Mouse (Mus musculus): Measurements from ENCODE around the gene Ccl17. TPM values are rescaled to one million over a fixed set of nuclear protein-coding genes. Genes with fewer than 3 reads are reported as not detected.
A peak's percentile ranks its signal among the peaks of the same experiment; 100 is the strongest.

The Ccl17 gene
- polyA plus RNA-seq, 1 experiment from 2014 or later, result 5.7 TPM

- no peak overlapping the region for H3K4me2 ChIP-seq (replicated peaks; ENCODE audit: low read depth, low read length)
- no peak overlapping the region for H3K9ac ChIP-seq (replicated peaks; ENCODE audit: low read depth)
- H3K4me1 ChIP-seq (ENCODE audit: insufficient read depth, low read depth, low read length), result no peaks in the 10 kb centered on the region
- DNase-seq (ENCODE audit: low spot score) (no peak), ATAC-seq (no peak)
- WGBS, result 76% methylated on average over 6 of the region's 6 CpGs
- no peaks in the 10 kb centered on the region for H3K9me3 ChIP-seq (ENCODE audit: low read length)
- no peak overlapping the region for H3K27ac ChIP-seq (ENCODE audit: low read length)
- H3K27me3 ChIP-seq (replicated peaks; ENCODE audit: insufficient read depth, low read length), result no peaks in the 10 kb centered on the region
- H3K4me3 ChIP-seq (ENCODE audit: low read depth, low read length), result no peak overlapping the region
- TF ChIP-seq EP300 (IDR thresholded peaks at IDR 0.05), result no peak
- no peaks in the 10 kb centered on the region for H3K36me3 ChIP-seq (ENCODE audit: insufficient read depth, low read length)
These were observed 1.9 kb upstream of the Ccl17 start for GRCm38 (mm10) chr8:94808372-94808771.

GRCm38 (mm10) chr8:94810855-94811254 lies 602 bp downstream of the Ccl17 start:
- no peaks in the 10 kb centered on the region for H3K36me3 ChIP-seq (ENCODE audit: insufficient read depth, low read length)
- H3K4me1 ChIP-seq (ENCODE audit: insufficient read depth, low read depth, low read length), result no peaks in the 10 kb centered on the region
- no peak overlapping the region for H3K9ac ChIP-seq (replicated peaks; ENCODE audit: low read depth)
- no peak for DNase-seq (ENCODE audit: low spot score)
- H3K4me3 ChIP-seq (ENCODE audit: low read depth, low read length), result no peak overlapping the region
- no peak for TF ChIP-seq EP300 (IDR thresholded peaks at IDR 0.05)
- no peak for TF ChIP-seq CTCF (IDR thresholded peaks at IDR 0.05)
- no peaks in the 10 kb centered on the region for H3K27me3 ChIP-seq (replicated peaks; ENCODE audit: insufficient read depth, low read length)
- H3K27ac ChIP-seq (ENCODE audit: low read length), result no peak overlapping the region
- 58% methylated on average over 5 of the region's 5 CpGs for WGBS
- no peaks in the 10 kb centered on the region for H3K9me3 ChIP-seq (ENCODE audit: low read length)
- ATAC-seq, result no peak
- H3K4me2 ChIP-seq (replicated peaks; ENCODE audit: low read depth, low read length), result no peak overlapping the region

- WGBS, result 72% methylated on average over 6 of the region's 6 CpGs
- H3K4me2 ChIP-seq (replicated peaks; ENCODE audit: low read depth, low read length), result no peak overlapping the region
- DNase-seq (ENCODE audit: low spot score) (no peak), ATAC-seq (no peak)
- no peak for TF ChIP-seq CTCF (IDR thresholded peaks at IDR 0.05)
- H3K27me3 ChIP-seq (replicated peaks; ENCODE audit: insufficient read depth, low read length), result no peaks in the 10 kb centered on the region
- no peak overlapping the region for H3K27ac ChIP-seq (ENCODE audit: low read length)
- no peaks in the 10 kb centered on the region for H3K9me3 ChIP-seq (ENCODE audit: low read length)
- H3K9ac ChIP-seq (replicated peaks; ENCODE audit: low read depth), result no peak overlapping the region
- no peaks in the 10 kb centered on the region for H3K4me1 ChIP-seq (ENCODE audit: insufficient read depth, low read depth, low read length)
- H3K36me3 ChIP-seq (ENCODE audit: insufficient read depth, low read length), result no peaks in the 10 kb centered on the region
- H3K4me3 ChIP-seq (ENCODE audit: low read depth, low read length), result no peak overlapping the region
These were observed 1.4 kb downstream of the Ccl17 start for GRCm38 (mm10) chr8:94811654-94812053.

- Histone ChIP-seq H3K4me2 (replicated peaks; ENCODE audit: low read depth, low read length) (no peak overlapping the region), H3K4me1 (ENCODE audit: insufficient read depth, low read depth, low read length) (no peaks in the 10 kb centered on the region), H3K9ac (replicated peaks; ENCODE audit: low read depth) (no peak overlapping the region), H3K4me3 (ENCODE audit: low read depth, low read length) (no peak overlapping the region), H3K9me3 (ENCODE audit: low read length) (no peaks in the 10 kb centered on the region), H3K36me3 (ENCODE audit: insufficient read depth, low read length) (no peaks in the 10 kb centered on the region), H3K27me3 (replicated peaks; ENCODE audit: insufficient read depth, low read length) (no peaks in the 10 kb centered on the region), H3K27ac (ENCODE audit: low read length) (no peak overlapping the region)
- TF ChIP-seq CTCF (IDR thresholded peaks at IDR 0.05), result peak; percentile 78
- no peak for TF ChIP-seq EP300 (IDR thresholded peaks at IDR 0.05)
- WGBS, result 29% methylated on average over 6 of the region's 6 CpGs
- DNase-seq (ENCODE audit: low spot score), result peak; percentile 89
- ATAC-seq, result peak; percentile 69
These were observed 2.4 kb downstream of the Ccl17 start for GRCm38 (mm10) chr8:94812645-94813098.

GRCm38 (mm10) chr8:94814556-94814955 lies 4.3 kb downstream of the Ccl17 start:
- H3K9ac ChIP-seq (replicated peaks; ENCODE audit: low read depth), result no peak overlapping the region
- H3K4me1 ChIP-seq (ENCODE audit: insufficient read depth, low read depth, low read length), result no peaks in the 10 kb centered on the region
- no peak overlapping the region for H3K4me2 ChIP-seq (replicated peaks; ENCODE audit: low read depth, low read length)
- H3K27me3 ChIP-seq (replicated peaks; ENCODE audit: insufficient read depth, low read length), result no peaks in the 10 kb centered on the region
- no peaks in the 10 kb centered on the region for H3K36me3 ChIP-seq (ENCODE audit: insufficient read depth, low read length)
- no peak for TF ChIP-seq EP300 (IDR thresholded peaks at IDR 0.05)
- TF ChIP-seq CTCF (IDR thresholded peaks at IDR 0.05), result peak; percentile 71
- H3K27ac ChIP-seq (ENCODE audit: low read length), result no peak overlapping the region
- ATAC-seq (no peak), DNase-seq (ENCODE audit: low spot score) (peak; percentile 59)
- no peaks in the 10 kb centered on the region for H3K9me3 ChIP-seq (ENCODE audit: low read length)
- WGBS, result 0% methylated on average over 1 of the region's 1 CpGs
- H3K4me3 ChIP-seq (ENCODE audit: low read depth, low read length), result no peak overlapping the region

GRCm38 (mm10) chr8:94817933-94818332 lies 7.7 kb downstream of the Ccl17 start:
- ATAC-seq (no peak), DNase-seq (ENCODE audit: low spot score) (no peak)
- 79% methylated on average over 11 of the region's 11 CpGs for WGBS
- Histone ChIP-seq H3K4me3 (ENCODE audit: low read depth, low read length) (no peak overlapping the region), H3K27ac (ENCODE audit: low read length) (no peak overlapping the region), H3K4me2 (replicated peaks; ENCODE audit: low read depth, low read length) (no peak overlapping the region), H3K36me3 (ENCODE audit: insufficient read depth, low read length) (peaks cover 7% of the 10 kb centered on the region), H3K9me3 (ENCODE audit: low read length) (no peaks in the 10 kb centered on the region), H3K27me3 (replicated peaks; ENCODE audit: insufficient read depth, low read length) (no peaks in the 10 kb centered on the region), H3K9ac (replicated peaks; ENCODE audit: low read depth) (no peak overlapping the region), H3K4me1 (ENCODE audit: insufficient read depth, low read depth, low read length) (no peaks in the 10 kb centered on the region)
- no peak for TF ChIP-seq EP300 (IDR thresholded peaks at IDR 0.05)
- no peak for TF ChIP-seq CTCF (IDR thresholded peaks at IDR 0.05)

GRCm38 (mm10) chr8:94819671-94820179 lies 9.5 kb downstream of the Ccl17 start:
- Histone ChIP-seq H3K27me3 (replicated peaks; ENCODE audit: insufficient read depth, low read length) (no peaks in the 10 kb centered on the region), H3K4me3 (ENCODE audit: low read depth, low read length) (no peak overlapping the region), H3K9me3 (ENCODE audit: low read length) (no peaks in the 10 kb centered on the region), H3K9ac (replicated peaks; ENCODE audit: low read depth) (no peak overlapping the region), H3K4me2 (replicated peaks; ENCODE audit: low read depth, low read length) (no peak overlapping the region), H3K27ac (ENCODE audit: low read length) (no peak overlapping the region), H3K4me1 (ENCODE audit: insufficient read depth, low read depth, low read length) (no peaks in the 10 kb centered on the region), H3K36me3 (ENCODE audit: insufficient read depth, low read length) (peaks cover 22% of the 10 kb centered on the region)
- DNase-seq (ENCODE audit: low spot score) (no peak), ATAC-seq (no peak)
- 61% methylated on average over 6 of the region's 6 CpGs for WGBS
- no peak for TF ChIP-seq EP300 (IDR thresholded peaks at IDR 0.05)
- TF ChIP-seq CTCF (IDR thresholded peaks at IDR 0.05), result no peak

Measured in lung, postnatal 0 days (tissue).